Mouse (Mus musculus) brain, embryonic 14.5 days (tissue): ENCODE data around the gene BC052040.

Source experiments
- CTCF ChIP-seq: fragments of 200-500 bp; IDR thresholded peaks from 2 replicates; pipeline ENCODE4 v1.5.1; 2012; ENCODE audit warnings: inconsistent platforms, mild to moderate bottlenecking, moderate library complexity, borderline replicate concordance; ENCODE audit not compliant: insufficient read depth, insufficient read length; ENCODE audit errors: extremely low read depth
- POLR2A ChIP-seq: fragments of 200-500 bp; IDR thresholded peaks from 2 replicates; pipeline ENCODE4 v1.6.1; 2012; ENCODE audit warnings: mild to moderate bottlenecking, inconsistent platforms, borderline replicate concordance; ENCODE audit not compliant: poor library complexity, insufficient read depth, insufficient read length, severe bottlenecking; ENCODE audit errors: extremely low read depth

GRCm38 (mm10) chr2:115539731-115540130 lies 41.8 kb upstream of the BC052040 start:
- TF ChIP-seq POLR2A (no peak), CTCF (no peak)
